Mouse (Mus musculus) lung, postnatal 0 days (tissue): ENCODE measurements around the gene Lyrm9. TPM values are rescaled to one million over a fixed set of nuclear protein-coding genes. Genes with fewer than 3 reads are reported as not detected.
A peak's percentile ranks its signal among the peaks of the same experiment; 100 is the strongest.

Experiments
- ATAC-seq: fragments of 200-750 bp; cut with Nextera tagmentation; 2 replicates; pipeline ENCODE4 v1.8.0; 2017; ENCODE audit warnings: moderate library complexity
- DNase-seq: peaks from one replicate; pipeline ENCODE4 v3.0.0-alpha.2; 2016; ENCODE audit warnings: low spot score
- H3K27ac ChIP-seq: fragments of 300-500 bp; sonication (generic); 2 replicates; pipeline ENCODE4 v1.5.1; 2014; ENCODE audit warnings: antibody characterized with exemption, mild to moderate bottlenecking, low read length, mixed read lengths
- H3K27me3 ChIP-seq: fragments of 300-500 bp; sonication (generic); replicated peaks from 2 replicates; pipeline ENCODE4 v1.6.1; 2014; ENCODE audit warnings: low read length, mixed read lengths; ENCODE audit not compliant: insufficient read depth
- H3K36me3 ChIP-seq: fragments of 300-500 bp; sonication (generic); 2 replicates; pipeline ENCODE4 v1.6.1; 2014; ENCODE audit warnings: low read length, mixed read lengths; ENCODE audit not compliant: insufficient read depth
- H3K4me1 ChIP-seq: fragments of 300-500 bp; sonication (generic); 2 replicates; pipeline ENCODE4 v1.6.1; 2014; ENCODE audit warnings: antibody characterized with exemption, low read depth, low read length, mixed read lengths; ENCODE audit not compliant: insufficient read depth
- H3K4me2 ChIP-seq: fragments of 300-500 bp; sonication (generic); replicated peaks from 2 replicates; pipeline ENCODE4 v1.6.1; 2014; ENCODE audit warnings: low read depth, mild to moderate bottlenecking, low read length, moderate library complexity, mixed read lengths
- H3K4me3 ChIP-seq: fragments of 300-500 bp; sonication (generic); 2 replicates; pipeline ENCODE4 v1.5.1; 2014; ENCODE audit warnings: low read depth, low read length
- H3K9ac ChIP-seq: fragments of 300-500 bp; sonication (generic); replicated peaks from 2 replicates; pipeline ENCODE4 v1.6.1; 2014; ENCODE audit warnings: low read depth, mild to moderate bottlenecking
- H3K9me3 ChIP-seq: fragments of 300-500 bp; sonication (generic); 2 replicates; pipeline ENCODE4 v1.6.1; 2016; ENCODE audit warnings: low read length, mixed read lengths
- CTCF ChIP-seq: IDR thresholded peaks from 2 replicates; pipeline ENCODE4 v1.5.1; 2016; ENCODE audit warnings: antibody characterized with exemption, mild to moderate bottlenecking
- EP300 ChIP-seq: IDR thresholded peaks from 2 replicates; pipeline ENCODE4 v1.6.1; 2016; ENCODE audit warnings: antibody characterized with exemption, mild to moderate bottlenecking, control low read depth
- WGBS: fragments of 180-500 bp; shearing (Covaris S2); extraction: QIAGEN DNeasy Blood & Tissue Kit; methylation state at CpG from one replicate; pipeline ENCODE4 v1.1.7; 2014; 5-methylcytosine and 5-hydroxymethylcytosine counted together
- polyA plus RNA-seq: library from polyadenylated mRNA; unstranded; fragments of >200 nt; fragmentation: Nextera tagmentation; extraction: Ambion mirVana; gene quantifications from 2 replicates; pipeline ENCODE4 v1.2.1, GENCODE M21; 2015

Gene Lyrm9
- polyA plus RNA-seq, 1 experiment from 2014 or later = 5.7 TPM

DNA sequence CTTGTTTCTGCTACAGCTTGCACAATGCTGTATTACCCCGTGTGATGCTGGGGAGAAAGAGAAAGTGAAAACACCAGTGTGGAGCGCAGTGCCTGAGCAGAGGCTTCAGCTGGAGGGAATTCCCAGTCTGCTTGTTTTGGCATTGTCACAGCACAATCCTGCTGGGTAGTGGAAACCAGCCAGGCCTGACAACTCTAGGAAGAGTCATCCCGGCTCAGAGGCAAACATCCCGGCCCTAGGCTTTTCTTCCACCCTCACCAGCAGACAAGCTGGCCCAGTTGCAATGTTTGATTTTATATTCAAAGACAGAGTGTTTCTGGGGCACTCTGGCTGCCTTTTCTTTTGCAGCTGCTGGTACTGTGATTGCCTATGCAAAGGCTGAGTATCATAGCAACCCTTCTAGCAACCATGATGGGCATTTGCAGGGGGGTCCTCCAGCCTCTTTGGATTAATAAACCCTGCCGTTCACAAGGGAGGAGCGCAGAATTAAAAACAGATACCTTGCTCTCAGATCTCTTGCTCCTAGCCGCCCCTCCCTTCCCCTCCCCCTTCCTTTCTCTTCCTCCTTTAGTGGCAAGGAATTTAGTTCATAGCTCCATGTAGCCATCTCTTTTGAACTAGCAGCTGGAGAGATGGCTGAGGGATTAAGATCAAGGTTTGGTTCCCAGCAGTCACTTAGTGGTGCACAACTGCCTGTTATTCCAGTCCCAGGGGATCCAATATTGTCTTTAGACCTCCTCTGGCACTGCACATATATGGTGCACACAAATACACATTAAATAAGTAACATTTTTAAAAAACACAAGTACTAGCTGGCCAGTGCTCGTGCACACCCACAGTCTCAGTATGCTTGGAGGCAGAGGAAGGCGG is 61.0 kb downstream of the Lyrm9 start:
- TF ChIP-seq CTCF (no peak), EP300 (no peak)
- Histone ChIP-seq H3K4me1 (peaks cover 5% of the 10 kb centered on the region; the same call in 1 of the 2 replicates), H3K9me3 (no peaks in the 10 kb centered on the region), H3K27me3 (no peaks in the 10 kb centered on the region), H3K9ac (no peak overlapping the region), H3K4me3 (no peak overlapping the region), H3K4me2 (peak overlapping the region; percentile 33), H3K36me3 (no peaks in the 10 kb centered on the region), H3K27ac (no peak overlapping the region)
- DNase-seq (peak; percentile 93), ATAC-seq (peak; percentile 94)
- 39% methylated on average over 9 of the region's 9 CpGs for WGBS

DNA sequence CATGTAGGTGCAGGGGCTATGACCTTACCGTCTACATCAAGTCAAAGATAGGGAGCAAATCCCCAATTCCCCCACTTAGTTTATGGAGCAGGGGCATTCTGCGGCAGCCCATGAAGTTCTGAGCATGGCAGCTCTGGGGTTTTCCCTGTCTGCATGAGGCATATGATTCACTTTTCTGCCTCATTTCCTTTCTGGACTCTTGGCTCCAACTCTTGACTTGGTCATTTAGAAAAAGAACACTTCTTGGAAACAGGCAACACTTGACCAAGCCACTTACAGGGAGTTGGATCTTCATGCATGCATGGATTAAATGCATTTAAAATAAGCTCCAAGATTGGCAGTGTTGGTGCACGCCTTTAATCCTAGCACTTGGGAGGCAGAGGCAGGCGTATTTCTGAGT is 62.8 kb downstream of the Lyrm9 start:
- WGBS = 89% methylated on average over 4 of the region's 4 CpGs
- ATAC-seq = no peak
- H3K9me3 ChIP-seq = no peaks in the 10 kb centered on the region
- H3K4me2 ChIP-seq = no peak overlapping the region
- no peaks in the 10 kb centered on the region for H3K27me3 ChIP-seq
- no peak overlapping the region for H3K4me3 ChIP-seq
- no peak overlapping the region for H3K9ac ChIP-seq
- no peak overlapping the region for H3K27ac ChIP-seq
- no peak for DNase-seq
- TF ChIP-seq CTCF (no peak), EP300 (no peak)
- H3K4me1 ChIP-seq = peaks cover 5% of the 10 kb centered on the region; the same call in 1 of the 2 replicates
- H3K36me3 ChIP-seq = no peaks in the 10 kb centered on the region

Other genes starting within 250 kb of the Lyrm9 start
- 15.9 and 16.0 TPM in 2 replicates for gene Nlk, start 129.2 kb upstream of the Lyrm9 start, polyA plus RNA-seq
- gene Ccnq, start 74.9 kb upstream of the Lyrm9 start, polyA plus RNA-seq = 27.4 and 31.5 TPM in 2 replicates
- gene Nos2, start 94.2 kb downstream of the Lyrm9 start, polyA plus RNA-seq = 5.3 and 6.8 TPM in 2 replicates
- gene Lgals9, start 158.4 kb downstream of the Lyrm9 start, polyA plus RNA-seq = 98.3 and 137 TPM in 2 replicates